Mouse (Mus musculus) 3T3-L1 (cell line): Measurements from ENCODE around the gene Vps39.

Experiments
- DNase-seq: peaks from one replicate; pipeline ENCODE4 v3.0.0-alpha.2; 2015; ENCODE audit warnings: low read depth, low spot score

Vps39 gene

DNA sequence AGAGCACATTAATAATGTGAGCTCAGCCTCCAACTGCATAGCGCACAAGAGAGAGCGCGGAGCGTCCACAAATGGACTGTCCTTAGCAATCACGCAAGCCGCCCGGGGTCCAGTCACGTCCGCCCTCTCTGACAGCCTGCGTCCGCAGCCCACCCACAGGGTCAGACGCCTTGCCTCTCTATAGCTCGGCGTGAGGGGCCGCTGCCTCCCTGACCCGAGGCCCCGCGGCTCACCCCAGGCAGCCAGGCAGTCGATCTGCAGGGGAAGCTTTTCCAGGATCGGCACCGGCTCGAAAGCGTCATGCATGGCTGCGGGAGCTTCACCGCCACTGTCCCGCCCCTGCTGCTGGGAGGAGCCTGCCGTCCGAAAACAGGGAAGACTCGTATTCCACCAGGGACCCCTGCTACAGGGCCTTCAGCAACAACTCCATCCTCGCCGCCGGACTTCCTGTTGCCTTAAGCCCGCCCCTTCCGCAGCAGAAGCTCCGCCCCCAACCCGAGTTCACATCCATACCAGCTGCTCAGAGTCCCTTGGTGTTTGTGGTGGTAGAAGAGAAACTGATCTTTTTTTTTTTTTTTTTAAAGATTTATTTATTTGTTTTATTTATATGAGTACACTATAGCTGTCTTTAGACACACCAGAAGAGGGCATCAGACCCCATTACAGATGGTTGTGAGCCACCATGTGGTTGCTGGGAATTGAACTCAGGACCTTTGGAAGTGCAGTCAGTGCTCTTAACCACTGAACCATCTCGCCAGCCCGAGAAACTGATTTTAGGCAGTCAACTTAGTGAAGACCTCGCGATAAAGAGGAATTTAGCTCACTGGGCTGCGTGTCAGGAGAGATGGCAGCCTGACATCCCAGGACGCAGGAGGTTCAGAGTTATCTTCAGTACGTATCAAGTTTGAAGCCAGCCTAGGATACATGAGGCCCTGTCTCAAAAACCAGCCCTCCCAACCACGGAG is at the start of gene Vps39:
Vps39 (minus strand) TSS at position 456 of the 965 bp plus-strand sequence.
- DNase-seq = peak; percentile 97

DNA sequence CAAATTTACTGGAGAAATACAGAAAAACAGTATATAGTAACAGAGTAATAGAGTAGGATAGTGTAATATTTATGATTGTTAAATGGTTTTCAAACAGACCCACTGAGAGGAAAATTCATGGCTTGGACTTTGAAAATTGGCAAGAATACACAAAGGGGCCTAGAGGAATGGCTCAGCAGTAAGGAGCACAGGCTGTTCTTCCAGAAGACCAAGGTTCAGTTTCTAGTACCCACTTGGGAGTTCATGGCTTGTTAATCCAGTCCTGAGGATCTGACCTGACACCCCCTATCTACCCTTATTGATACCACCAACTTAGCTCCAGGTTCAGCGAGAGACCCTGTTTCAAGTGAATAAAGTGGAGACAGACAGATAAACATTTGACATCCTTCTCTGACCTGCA is 45.0 kb upstream of the Vps39 start:
- DNase-seq = no peak

DNA sequence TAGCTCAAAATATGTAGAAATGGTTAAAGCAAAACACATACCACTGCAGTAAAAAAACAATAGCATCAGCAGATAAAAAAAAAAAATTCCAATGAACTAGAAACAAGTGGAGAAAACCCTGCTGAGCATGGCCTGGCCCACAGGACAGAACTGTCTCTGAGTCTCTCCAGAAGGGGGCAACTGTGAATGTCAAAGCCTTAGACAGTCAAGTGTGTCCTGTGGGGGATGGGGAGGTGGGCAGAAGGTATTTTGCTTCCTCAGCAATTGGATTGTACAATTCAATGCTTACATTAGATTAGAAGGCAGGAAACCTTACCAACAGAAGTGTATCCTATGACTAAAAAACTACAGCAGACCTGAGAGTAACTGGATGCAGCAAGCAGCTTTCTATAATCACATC is 39.5 kb upstream of the Vps39 start:
- DNase-seq = no peak

DNA sequence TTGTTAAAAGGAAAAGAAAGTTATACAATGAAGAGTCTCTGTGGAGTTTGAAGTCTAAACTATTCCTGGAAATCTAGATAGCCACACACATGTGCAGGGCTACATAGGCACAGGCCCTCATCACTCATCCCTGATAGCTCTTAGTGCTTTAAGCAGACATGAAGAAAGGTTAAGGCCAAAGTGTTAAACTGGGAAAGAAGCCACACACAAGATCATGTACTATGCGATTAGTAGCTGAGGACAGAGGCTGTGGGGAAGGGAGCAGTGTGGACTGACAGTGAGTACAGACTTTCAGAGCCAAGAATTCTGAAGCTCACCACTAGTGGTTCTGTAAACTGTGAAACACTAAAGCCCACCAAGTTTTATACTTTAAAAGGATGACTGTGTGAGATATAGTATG is 38.0 kb upstream of the Vps39 start:
- no peak for DNase-seq

DNA sequence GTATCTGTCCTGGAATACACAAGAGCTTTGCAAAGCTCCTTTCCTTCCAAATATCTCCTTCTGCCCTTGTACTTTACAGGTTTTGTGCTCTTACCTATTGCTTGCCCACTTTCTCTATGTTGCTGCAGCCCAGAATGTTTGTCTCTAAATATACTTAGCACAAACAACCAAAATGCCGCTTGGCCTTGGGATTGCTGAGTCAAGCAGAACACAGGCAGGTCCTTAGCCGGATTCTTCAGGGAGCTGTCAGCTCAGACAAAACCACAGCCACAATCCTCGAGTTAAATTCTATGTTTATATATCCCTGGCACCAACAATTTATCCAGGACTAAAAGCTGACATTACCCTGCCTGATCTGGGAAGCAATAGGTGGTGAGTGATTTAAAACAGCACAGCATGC is 36.4 kb upstream of the Vps39 start:
- no peak for DNase-seq

DNA sequence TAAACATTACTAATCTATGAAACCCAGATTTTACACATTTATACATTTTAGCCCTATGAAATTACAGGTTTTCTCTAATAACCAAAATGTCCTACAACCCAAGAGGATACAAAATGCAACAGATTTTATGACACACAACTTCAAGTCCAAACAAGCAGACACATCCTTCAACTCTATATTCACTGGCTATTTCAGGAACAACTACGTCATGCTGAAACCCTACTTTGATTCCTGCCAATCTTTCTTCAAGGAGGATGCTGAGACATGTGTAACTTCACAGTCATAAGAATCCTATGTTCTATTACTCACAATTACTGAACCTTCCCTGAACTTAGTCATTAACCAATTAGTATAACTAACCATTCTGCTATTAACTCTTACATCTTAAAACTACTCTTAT is 34.4 kb upstream of the Vps39 start:
- DNase-seq = no peak

DNA sequence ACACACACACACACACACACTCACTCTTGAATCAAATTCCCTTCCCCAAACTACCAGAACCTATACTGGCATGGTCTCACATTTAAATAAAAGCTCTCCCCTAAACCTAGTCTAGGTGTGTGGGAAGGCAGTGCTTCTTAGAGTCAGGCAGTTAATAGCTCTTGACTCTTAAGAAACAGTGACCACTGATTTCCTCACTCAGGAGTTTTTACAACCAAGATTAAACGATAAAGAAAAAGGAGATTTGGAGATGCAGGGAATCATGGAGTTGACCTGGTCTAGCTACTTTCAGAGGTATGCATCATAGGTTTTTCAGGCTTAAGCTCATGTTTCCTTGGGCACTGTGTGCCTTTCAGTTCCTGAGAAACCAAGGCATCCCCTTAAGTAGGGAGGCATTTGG is 33.3 kb upstream of the Vps39 start:
- no peak for DNase-seq

DNA sequence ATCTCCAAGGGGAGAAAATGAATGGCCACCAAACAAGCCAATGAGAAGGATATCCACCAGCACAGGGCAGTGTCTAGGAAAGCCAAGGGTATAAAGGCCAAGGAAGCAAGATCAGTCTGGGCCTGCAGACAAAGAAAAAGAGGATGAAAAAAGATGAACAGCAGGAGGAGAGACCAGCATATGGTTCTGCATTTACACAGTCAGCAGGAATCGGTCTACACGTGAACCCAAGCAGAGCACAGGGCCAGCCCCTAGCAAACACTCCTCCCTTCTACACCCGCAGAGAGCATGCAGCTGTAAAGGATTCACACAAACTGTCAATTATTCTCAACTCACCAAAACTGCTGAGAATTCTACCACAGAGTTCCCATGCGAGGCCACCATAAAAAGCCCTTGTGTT is 20.9 kb upstream of the Vps39 start:
- DNase-seq = no peak

DNA sequence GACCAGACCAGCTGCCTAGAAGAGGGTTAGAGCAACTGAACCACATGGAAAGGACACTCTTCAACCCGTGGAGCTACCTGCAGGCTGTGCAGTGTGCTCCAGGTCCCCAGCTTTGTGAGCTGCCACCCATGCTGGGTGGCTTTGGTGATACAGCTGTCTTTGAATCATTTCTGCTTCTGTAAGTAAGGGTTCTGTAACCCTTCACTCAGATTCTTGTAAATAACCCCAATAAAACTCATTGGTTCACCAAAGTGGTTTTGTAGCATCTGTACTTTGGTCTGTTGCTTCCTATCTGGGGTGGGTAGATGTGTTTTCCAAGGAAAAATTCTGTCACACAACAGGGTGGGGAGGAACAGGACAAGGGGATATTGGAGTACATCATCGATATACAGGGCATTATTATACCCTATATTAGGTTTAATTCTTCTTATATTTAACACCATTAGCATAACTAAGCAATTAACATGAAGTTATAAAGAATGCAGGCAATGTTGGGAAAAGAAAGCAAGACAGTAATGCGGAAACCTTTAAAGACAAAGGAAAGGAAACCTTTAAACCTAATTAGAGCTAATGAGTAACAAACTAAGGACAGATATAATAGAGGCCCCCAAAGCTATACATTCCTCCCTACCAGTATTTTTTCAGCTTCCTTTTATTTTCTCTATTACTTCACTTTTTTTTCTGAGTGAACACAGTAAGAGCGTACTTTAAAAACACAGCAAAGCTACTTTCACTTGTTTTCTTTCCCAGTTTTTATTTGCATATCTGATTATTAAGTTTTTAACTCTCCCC is 14.7 kb upstream of the Vps39 start:
- no peak for DNase-seq

DNA sequence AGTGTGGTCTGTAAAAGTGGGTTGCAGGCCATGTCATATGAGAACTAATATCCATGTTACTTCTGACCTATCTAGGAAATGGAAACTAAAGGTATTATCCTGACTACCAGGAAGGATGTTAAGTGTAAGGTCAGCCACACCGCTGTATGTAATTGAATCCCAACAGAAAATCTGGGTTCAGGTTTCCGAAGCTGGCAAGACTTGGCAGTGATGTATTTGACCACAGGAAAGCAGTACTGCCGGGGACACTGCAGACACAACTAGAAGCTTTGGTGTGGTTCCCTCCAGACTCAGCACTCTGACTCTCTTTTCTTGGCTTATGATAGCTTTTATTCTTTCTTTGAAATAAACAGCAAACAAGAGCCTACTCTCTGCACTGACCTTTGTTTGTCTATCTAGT is 13.6 kb upstream of the Vps39 start:
- DNase-seq = peak; percentile 34

DNA sequence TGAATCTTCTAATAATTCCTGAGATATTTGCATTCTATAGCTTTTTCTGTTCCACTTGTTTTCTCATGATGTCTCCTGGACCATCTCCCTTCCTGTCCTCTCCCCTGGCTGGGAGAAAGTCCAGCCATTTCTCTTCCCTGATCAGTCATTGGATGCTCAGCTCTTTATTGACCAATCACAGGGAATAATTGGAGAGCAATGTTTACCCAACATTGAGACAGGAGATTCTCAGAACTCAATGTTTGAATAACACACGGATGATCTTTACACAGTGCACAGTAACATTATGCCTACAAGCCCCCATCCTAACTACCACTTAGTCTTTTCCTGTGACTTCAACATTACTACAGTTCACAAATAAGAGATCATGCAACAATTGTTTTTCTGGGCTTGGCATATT is 7.5 kb upstream of the Vps39 start:
- DNase-seq = no peak

DNA sequence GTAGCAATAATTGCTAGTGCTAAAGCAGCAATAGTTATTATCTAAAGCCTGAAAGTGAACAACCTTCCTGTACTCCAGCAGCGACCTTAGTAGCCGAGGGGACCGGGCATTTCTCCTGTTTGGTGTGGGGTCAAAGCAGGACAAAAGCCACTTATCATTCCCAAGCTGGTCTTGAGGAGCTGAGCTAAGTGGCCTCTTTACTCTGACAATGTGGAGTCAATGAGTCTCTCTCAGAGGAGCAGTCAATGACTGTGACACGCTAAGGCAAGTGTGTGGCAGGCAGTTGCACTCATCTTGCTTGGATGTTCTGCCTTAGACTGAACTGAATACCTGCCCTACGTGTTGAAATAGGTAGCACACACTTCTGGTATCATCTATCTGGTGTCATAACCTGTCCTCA is 1.6 kb downstream of the Vps39 start:
- DNase-seq = no peak

DNA sequence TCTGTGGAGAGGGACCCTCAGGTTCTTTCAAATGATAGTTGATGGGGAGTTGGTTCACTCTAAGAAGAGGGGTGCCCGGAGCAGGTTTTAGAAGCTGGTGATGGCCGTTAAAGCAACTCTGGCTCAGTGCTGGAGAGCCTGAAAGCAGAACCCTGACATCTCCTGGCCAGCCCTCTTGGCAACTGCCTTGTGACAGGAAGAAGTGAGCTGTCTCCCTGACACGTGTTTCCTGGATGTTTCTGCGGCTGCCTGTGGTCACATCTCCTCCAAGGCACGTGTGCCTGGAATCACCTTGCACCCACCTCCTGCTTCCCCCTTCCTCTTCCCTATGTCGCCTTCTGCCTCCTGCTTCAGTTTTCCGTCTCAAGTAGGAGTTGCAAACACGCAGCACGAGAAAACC is 4.8 kb downstream of the Vps39 start:
- DNase-seq = no peak

DNA sequence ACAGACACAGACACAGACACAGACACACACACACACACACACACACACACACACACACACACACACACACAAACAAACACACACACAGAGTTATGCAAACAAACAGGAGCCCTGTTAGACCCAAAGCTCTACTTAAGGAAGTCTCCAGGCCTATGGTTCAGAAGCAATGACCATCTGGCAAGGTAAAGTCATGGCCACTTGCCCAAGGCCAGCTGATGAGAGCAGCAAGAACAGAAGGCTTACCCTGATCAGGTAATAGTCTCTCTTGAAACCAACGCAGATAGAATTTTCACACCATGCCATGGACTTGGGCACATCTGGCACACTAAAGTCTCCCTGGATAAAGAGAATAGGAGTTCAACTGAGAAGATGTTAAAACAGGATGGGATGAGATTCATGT is 11.2 kb downstream of the Vps39 start:
- DNase-seq = no peak

DNA sequence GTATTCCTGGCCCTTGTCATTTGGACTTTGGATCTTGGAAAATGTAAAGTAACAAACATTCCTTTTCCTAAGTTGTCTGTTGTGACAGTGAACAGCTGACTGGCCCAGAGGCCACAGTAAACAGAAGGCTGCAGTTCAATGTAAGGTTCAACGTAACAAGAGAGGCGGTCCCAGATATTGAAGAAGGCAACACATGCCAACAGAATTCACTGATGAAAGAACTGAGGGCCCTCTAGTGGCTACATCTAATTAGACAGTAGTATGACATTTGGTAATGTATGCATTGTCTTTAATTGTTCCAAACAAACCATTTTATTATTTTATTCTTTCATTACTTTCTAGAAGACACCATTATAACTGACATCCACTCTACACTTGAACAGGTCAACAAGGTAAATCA is 15.1 kb downstream of the Vps39 start:
- DNase-seq = peak; percentile 42

DNA sequence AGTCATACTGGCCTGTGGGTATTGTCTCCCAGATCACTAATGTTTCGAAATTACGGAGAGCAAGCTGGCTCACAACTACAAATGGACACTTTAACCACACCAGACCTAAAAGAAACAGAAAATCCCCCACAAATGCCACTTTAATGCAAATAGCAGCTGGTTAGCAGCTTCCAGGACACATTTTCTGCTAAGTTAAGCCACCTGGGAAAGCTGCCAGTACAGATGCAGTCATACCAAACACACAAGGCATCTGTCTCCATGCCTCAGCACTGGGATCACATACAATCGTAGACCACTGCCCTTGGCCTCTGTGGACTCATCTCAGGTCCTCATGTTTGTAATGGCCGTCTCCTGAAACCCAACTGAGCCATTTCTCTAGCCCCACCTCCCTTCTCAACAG is 21.4 kb downstream of the Vps39 start:
- peak; percentile 25 for DNase-seq

DNA sequence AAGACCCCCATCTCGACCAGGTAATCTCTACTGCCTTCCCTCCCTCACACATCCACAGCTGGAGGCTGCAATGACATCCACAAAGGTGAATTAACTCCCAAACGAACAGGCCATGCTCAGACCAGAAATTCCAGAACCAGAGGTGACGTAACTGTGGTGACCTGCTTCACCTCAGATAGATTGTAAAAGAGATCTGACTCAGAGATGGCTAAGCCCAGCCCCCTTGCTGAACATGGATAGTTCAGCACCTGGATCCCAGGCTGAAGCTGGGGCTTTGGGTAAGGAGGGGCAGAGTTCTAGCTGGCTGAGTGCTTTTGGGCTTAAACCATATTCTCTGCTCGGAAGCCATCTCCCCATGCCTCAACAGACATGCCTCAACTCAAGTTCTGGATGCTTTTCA is 37.9 kb downstream of the Vps39 start:
- DNase-seq = no peak

DNA sequence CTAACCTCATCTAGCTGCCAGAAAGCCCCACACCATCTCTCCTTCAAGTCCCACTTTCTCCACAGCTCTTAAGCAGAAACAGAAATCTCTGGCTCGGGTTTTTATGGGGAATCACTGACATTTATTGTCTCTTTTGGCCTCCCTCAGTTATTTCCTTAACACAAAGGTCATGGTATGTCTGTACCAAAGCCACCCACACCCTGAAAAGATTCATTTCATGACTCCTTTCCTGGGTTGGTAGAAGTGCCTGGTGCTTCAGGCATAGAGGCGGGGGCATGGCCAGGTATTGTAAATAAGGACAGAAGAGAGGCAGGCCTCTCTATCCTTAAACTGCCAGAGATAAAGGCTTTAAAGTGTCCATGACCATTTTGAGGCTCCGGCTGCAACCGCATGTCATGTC is 38.5 kb downstream of the Vps39 start:
- no peak for DNase-seq

DNA sequence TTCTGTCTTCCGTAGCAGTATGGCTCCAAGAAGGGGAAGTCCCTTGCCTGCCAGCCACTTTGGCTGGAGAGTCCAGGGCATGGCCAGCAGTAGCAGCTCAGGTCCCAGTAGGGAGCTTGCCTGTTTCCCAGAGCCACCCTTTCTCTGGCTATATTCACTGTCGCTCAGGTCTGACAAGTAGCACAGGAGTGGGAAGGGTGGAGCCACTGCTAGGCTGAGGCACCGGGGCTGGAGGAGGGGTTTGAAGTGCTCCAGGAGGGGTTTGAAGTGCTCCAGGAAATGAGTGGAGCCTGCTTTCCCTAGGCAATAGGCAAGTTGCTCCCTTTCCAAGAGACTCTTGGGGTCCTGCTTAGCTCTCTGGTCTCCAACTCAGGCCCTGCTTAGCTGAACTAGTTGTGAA is 39.0 kb downstream of the Vps39 start, which contains the start of gene Pla2g4f:
Pla2g4f (minus strand) TSS at position 190 of the 400 bp plus-strand sequence.
- no peak for DNase-seq

DNA sequence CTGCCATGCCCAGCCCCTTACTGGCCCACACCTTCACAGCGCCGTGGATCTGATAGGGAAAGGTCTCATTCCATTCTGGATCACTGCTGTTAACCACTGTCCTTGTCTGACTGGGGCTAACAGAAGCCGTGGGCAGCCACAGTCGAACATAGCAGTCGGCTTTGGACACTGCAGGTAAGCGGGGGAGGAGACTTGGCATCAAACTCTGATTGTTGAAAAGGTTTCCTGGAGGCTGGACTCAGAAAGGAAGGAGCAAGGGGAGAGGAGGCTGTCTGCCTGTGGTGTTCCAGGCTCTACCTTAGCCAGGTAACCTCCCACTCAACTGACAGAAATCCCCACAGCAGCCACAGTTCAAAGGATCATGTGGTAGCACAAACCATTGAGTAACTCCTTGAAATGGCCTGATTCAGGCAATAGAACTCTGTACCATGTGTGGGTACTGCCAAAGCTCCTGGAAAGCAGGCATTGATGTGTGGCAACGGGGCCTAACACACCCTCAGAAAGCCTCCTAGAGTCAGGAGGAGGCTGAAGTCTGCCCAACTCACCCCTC is 40.6 kb downstream of the Vps39 start:
- DNase-seq = no peak

DNA sequence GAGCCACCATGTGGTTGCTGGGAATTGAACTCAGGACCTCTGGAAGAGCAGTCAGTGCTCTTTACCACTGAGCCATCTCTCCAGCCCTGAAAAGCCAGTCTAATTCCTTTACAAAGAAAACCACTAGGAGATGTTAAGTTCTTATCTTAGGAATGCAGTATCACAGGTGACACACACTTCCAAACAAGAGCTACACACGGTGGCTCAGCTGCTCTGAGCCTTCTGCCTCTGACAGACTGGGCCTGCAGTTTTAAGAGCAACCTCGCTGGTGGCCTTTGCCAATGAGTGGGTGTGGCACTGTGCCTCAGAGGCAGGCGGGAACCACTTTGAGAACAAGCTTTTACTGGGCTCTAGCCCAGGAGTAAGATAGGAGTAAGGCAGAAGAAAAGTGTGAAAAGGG is 48.8 kb downstream of the Vps39 start:
- DNase-seq = no peak

DNA sequence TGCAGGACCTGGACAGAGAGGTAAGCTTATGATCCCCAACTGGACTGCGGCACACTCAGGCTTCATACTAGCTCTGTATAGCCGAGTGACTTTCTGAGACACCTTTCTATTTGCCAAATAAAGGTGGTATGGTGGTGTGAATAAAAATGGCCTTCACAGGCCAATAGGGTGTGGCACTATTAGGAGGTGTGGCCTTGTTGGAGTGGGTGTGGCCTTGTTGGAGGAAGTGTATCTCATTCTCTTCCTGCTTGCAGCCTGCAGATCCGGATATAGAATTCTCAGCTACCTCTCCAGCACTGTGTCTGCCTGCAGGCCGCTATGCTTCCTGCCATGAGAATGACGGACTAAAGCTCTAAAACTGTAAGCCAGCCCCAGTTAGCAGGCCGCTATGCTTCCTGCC is 51.9 kb downstream of the Vps39 start:
- DNase-seq = no peak
